ENCODE assay signal across 10 mouse cellular contexts in genomic region chr12:55387788-55388465, GRCm38 (mm10). TPM values are rescaled to one million over a fixed set of nuclear protein-coding genes. Genes with fewer than 3 reads are reported as not detected.
DNase-seq lines count a peak whose midpoint lies in the region; ATAC-seq and TF ChIP-seq lines count a peak whose summit lies in the region.
"Had no signal": no experiment of that assay in that cellular context is flagged by ENCODE, and none has a peak within 500 bp of the region (broad histone marks: within the 10 kb centered on the region; RNA-seq: fewer than 3 reads in every experiment).

No protein-coding gene starts in this region.

- H3K9ac ChIP-seq in kidney, embryonic 15.5 days: no peak overlapping the region
- H3K9ac ChIP-seq in MEL (ENCODE audit: control insufficient read depth, low read depth, low read length, poor library complexity, severe bottlenecking): peak overlapping the region; percentile 54
- H3K9ac ChIP-seq in embryonic facial prominence, embryonic 14.5 days (ENCODE audit: low read depth, low read length): no peak overlapping the region
- H3K9ac ChIP-seq: neural tube, embryonic 15.5 days had no signal

- no peak for TF ChIP-seq POLR2A in MEL (IDR thresholded peaks at IDR 0.05; ENCODE audit: control insufficient read depth in 1 of 2, insufficient read depth in 1 of 2, low read depth in 1 of 2, low read length in 2 of 2, poor library complexity in 1 of 2)

- no peak for TF ChIP-seq RAD21 in MEL (IDR thresholded peaks at IDR 0.05; ENCODE audit: low read depth, low read length)

- ATAC-seq in kidney, embryonic 15.5 days (replicated peaks; ENCODE audit: low FRiP score): peak; percentile 64
- no peak for ATAC-seq in embryonic facial prominence, embryonic 14.5 days (ENCODE audit: low read depth)
- ATAC-seq in inflammation-experienced regulatory T-cells, adult 6 months: no peak

- no peaks in the 10 kb centered on the region for H3K36me3 ChIP-seq in kidney, embryonic 15.5 days
- H3K36me3 ChIP-seq in MEL (ENCODE audit: control insufficient read depth in 1 of 2, insufficient read depth in 2 of 2, low read length in 2 of 2): peaks cover 0 to 22% of the 10 kb centered on the region in 2 experiments; a peak in 2 of 4 replicates
- H3K36me3 ChIP-seq in embryonic facial prominence, embryonic 14.5 days (ENCODE audit: control insufficient read depth, insufficient read depth, low read length): no peaks in the 10 kb centered on the region
- H3K36me3 ChIP-seq: neural tube, embryonic 15.5 days had no signal

- no peak for TF ChIP-seq EP300 in MEL (IDR thresholded peaks at IDR 0.05; ENCODE audit: low read depth in 1 of 2, low read length in 2 of 2)

- H3K4me2 ChIP-seq in kidney, embryonic 15.5 days: no peak overlapping the region
- H3K4me2 ChIP-seq in embryonic facial prominence, embryonic 14.5 days (ENCODE audit: low read depth, low read length): no peak overlapping the region
- H3K4me2 ChIP-seq: neural tube, embryonic 15.5 days had no signal

- no peaks in the 10 kb centered on the region for H3K79me2 ChIP-seq in MEL (ENCODE audit: control insufficient read depth, insufficient read depth, low read length, poor library complexity)

- H3K4me1 ChIP-seq in kidney, embryonic 15.5 days: peaks cover 21% of the 10 kb centered on the region
- H3K4me1 ChIP-seq in MEL (ENCODE audit: control insufficient read depth in 1 of 2, insufficient read depth in 2 of 2, low read length in 2 of 2): peaks cover 21 to 43% of the 10 kb centered on the region in 2 experiments
- no peaks in the 10 kb centered on the region for H3K4me1 ChIP-seq in embryonic facial prominence, embryonic 14.5 days (ENCODE audit: control insufficient read depth, insufficient read depth, low read length)
- H3K4me1 ChIP-seq: neural tube, embryonic 15.5 days had no signal

- H3K27me3 ChIP-seq in kidney, embryonic 15.5 days: no peaks in the 10 kb centered on the region
- H3K27me3 ChIP-seq in MEL (ENCODE audit: control insufficient read depth in 1 of 2, insufficient read depth in 2 of 2, low read length in 2 of 2): no peaks in the 10 kb centered on the region
- H3K27me3 ChIP-seq in embryonic facial prominence, embryonic 14.5 days (replicated peaks; ENCODE audit: control insufficient read depth, insufficient read depth, low read length): no peaks in the 10 kb centered on the region
- H3K27me3 ChIP-seq: neural tube, embryonic 15.5 days had no signal

- H3K27ac ChIP-seq in kidney, embryonic 15.5 days: peak overlapping the region; percentile 54
- H3K27ac ChIP-seq in MEL (ENCODE audit: control insufficient read depth, low read depth, low read length): peak overlapping the region; percentile 76
- no peak overlapping the region for H3K27ac ChIP-seq in embryonic facial prominence, embryonic 14.5 days (replicated peaks; ENCODE audit: low read depth, low read length)
- H3K27ac ChIP-seq: layer of hippocampus, adult 2 months; neural tube, embryonic 15.5 days had no signal

- no peak for TF ChIP-seq CTCF in MEL (IDR thresholded peaks at IDR 0.05 in 2 of 3, conservative IDR thresholded peaks at IDR 0.05 in 1 of 3; ENCODE audit: control insufficient read depth in 1 of 3, insufficient read depth in 1 of 3, low read depth in 2 of 3, low read length in 3 of 3, poor library complexity in 1 of 3, severe bottlenecking in 1 of 3)

- WGBS in kidney, embryonic 15.5 days: 43% methylated on average over 11 of the region's 11 CpGs
- 60% methylated on average over 11 of the region's 11 CpGs for WGBS in embryonic facial prominence, embryonic 14.5 days

- H3K9me3 ChIP-seq in kidney, embryonic 15.5 days (replicated peaks): no peaks in the 10 kb centered on the region
- no peaks in the 10 kb centered on the region for H3K9me3 ChIP-seq in MEL (replicated peaks; ENCODE audit: insufficient read depth, low read length)
- H3K9me3 ChIP-seq in embryonic facial prominence, embryonic 14.5 days (ENCODE audit: control insufficient read depth, low read length): no peaks in the 10 kb centered on the region
- H3K9me3 ChIP-seq: neural tube, embryonic 15.5 days had no signal

- no peak overlapping the region for H3K4me3 ChIP-seq in kidney, embryonic 15.5 days (replicated peaks)
- H3K4me3 ChIP-seq in MEL (ENCODE audit: control insufficient read depth in 1 of 2, insufficient read depth in 1 of 2, low read depth in 2 of 2, low read length in 2 of 2): peak overlapping the region; percentile 44
- H3K4me3 ChIP-seq in embryonic facial prominence, embryonic 14.5 days (ENCODE audit: low read depth, low read length): no peak overlapping the region
- H3K4me3 ChIP-seq: erythroblast, embryonic 14.5 days; layer of hippocampus, adult 2 months; neural tube, embryonic 15.5 days had no signal

- no peak for DNase-seq in kidney, adult 18-20 months
- DNase-seq in MEL (ENCODE audit: low read depth, low spot score): peak; percentile 66
- peak; percentile 31 for DNase-seq in embryonic facial prominence, embryonic 14.5 days (ENCODE audit: low spot score)
- DNase-seq in thymus, adult 18-20 months: peak; percentile 64 to 81
- DNase-seq in layer of hippocampus, adult 9-11 months: no peak

TF ChIP-seq in MEL, 35 proteins besides CTCF, POLR2A, EP300 and RAD21:
- TF ChIP-seq ZNF384 (IDR thresholded peaks at IDR 0.05; ENCODE audit: low read depth, low read length): 0 out of 2 replicates have a peak, but pooled peaks have one; percentile 3
- TF ChIP-seq MAZ (IDR thresholded peaks at IDR 0.05; ENCODE audit: low read depth, low read length): 0 out of 2 replicates have a peak, but pooled peaks have one; percentile 1
- no peak for TF ChIP-seq ZKSCAN1 (IDR thresholded peaks at IDR 0.05; ENCODE audit: low read depth, low read length)
TF ChIP-seq in MEL: peak in this region for 2.

RNA-seq across cellular contexts. Expression of gene Psma6, which starts 3.9 kb away (rescaled TPM):
- 405 and 435 TPM in 2 replicates for polyA plus RNA-seq in kidney, embryonic 15.5 days (2015; fragmentation: Nextera tagmentation; extraction: Ambion mirVana)
- total RNA-seq in MEL (2012; rRNA removed): 255 and 284 TPM in 2 replicates
- polyA plus RNA-seq in MEL (2012; ENCODE audit: insufficient read depth in 1 of 2, insufficient read length in 2 of 2, low read depth in 1 of 2, low replicate concordance in 2 of 2, missing spikeins in 1 of 2): 100 to 1,000 TPM in 1 of 2 experiments, not detected in 1; 309 TPM
- polyA plus RNA-seq in embryonic facial prominence, embryonic 14.5 days (2014; fragmentation: Nextera tagmentation; extraction: Ambion mirVana): 397 and 404 TPM in 2 replicates
- polyA plus RNA-seq in inflammation-experienced regulatory T-cells, adult 6 months (2017; shearing (Covaris generic)): 100 to 1,000 TPM; 255 to 323 (median 266) TPM

Comparison
In these comparisons a context has a peak if more than half of its experiments do, and no peak if none do; other contexts are left out.
1. H3K4me3 ChIP-seq: peak in MEL (2 of 2); none in kidney, embryonic 15.5 days (single experiment) and embryonic facial prominence, embryonic 14.5 days (single experiment).
2. DNase-seq: peak in MEL (single experiment), embryonic facial prominence, embryonic 14.5 days (single experiment) and thymus, adult 18-20 months (2 of 2); none in kidney, adult 18-20 months (single experiment) and layer of hippocampus, adult 9-11 months (single experiment).